Mouse (Mus musculus) erythroblast, embryonic 14.5 days (primary cell): ENCODE results near the gene E2f7.

Source experiments
- GATA1 ChIP-seq: IDR thresholded peaks from 2 replicates; pipeline ENCODE4 v1.6.1; 2012; ENCODE audit warnings: low read length, inconsistent platforms, mixed read lengths
- TAL1 ChIP-seq: IDR thresholded peaks from 3 replicates; pipeline ENCODE4 v1.6.1; 2012; ENCODE audit warnings: low read length, inconsistent platforms, mixed read lengths

GRCm38 (mm10) chr10:110788049-110788752, 43.0 kb downstream of the E2f7 start:
- TF ChIP-seq TAL1: no peak
- no peak for TF ChIP-seq GATA1
